Mouse (Mus musculus): ENCODE measurements around the gene Asphd2. TPM values are rescaled to one million over a fixed set of nuclear protein-coding genes. Genes with fewer than 3 reads are reported as not detected.
A peak's percentile ranks its signal among the peaks of the same experiment; 100 is the strongest.

Asphd2 gene
- total and polyA plus RNA-seq, 3 experiments, result 0.16 TPM; not detected in 2

DNA sequence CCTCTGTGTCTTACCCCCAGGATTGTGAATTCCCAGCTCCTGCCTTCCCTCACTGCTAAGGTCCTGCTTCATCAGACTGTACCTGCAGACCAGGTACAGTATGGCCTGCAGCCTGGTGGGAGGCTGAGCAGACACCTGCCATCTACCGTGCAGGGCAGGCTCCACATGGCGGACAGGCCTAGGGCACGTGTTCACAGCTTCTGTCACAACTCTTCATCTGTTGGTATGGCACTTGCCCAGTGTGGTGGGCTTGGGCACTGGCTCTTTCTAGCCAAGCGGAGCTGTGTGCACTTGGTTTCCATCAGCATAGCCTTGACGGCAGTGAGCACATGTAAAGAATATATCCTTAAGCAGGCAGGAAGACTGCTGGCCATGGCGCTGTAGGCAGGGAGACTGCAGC, 27.8 kb downstream of the Asphd2 start:
- no peak for ATAC-seq (ENCODE audit: extremely low read depth, insufficient number of reproducible peaks, low FRiP score, poor library complexity, severe bottlenecking)
- TF ChIP-seq GATA2 (IDR thresholded peaks at IDR 0.05; ENCODE audit: borderline replicate concordance, low read depth, low read length) (no peak), GATA1 (IDR thresholded peaks at IDR 0.05; ENCODE audit: borderline replicate concordance, low read length) (no peak), POLR2AphosphoS5 (IDR thresholded peaks at IDR 0.05; ENCODE audit: insufficient replicate concordance, low read depth, low read length) (no peak), CTCF (IDR thresholded peaks at IDR 0.05; ENCODE audit: low read depth, low read length) (no peak), TAL1 (conservative IDR thresholded peaks at IDR 0.05; ENCODE audit: low read depth, low read length) (no peak)
- Histone ChIP-seq H3K4me3 (ENCODE audit: low read depth, low read length) (no peak overlapping the region), H3K36me3 (replicated peaks) (peaks cover 95% of the 10 kb centered on the region), H3K27me3 (ENCODE audit: insufficient read depth, low read length) (no peaks in the 10 kb centered on the region), H3K4me1 (ENCODE audit: insufficient read depth, low read depth, low read length) (peaks cover 15% of the 10 kb centered on the region; the same call in 1 of the 2 replicates), H3K9me3 (replicated peaks) (peaks cover 6% of the 10 kb centered on the region)
- DNase-seq (ENCODE audit: low spot score), result no peak

DNA sequence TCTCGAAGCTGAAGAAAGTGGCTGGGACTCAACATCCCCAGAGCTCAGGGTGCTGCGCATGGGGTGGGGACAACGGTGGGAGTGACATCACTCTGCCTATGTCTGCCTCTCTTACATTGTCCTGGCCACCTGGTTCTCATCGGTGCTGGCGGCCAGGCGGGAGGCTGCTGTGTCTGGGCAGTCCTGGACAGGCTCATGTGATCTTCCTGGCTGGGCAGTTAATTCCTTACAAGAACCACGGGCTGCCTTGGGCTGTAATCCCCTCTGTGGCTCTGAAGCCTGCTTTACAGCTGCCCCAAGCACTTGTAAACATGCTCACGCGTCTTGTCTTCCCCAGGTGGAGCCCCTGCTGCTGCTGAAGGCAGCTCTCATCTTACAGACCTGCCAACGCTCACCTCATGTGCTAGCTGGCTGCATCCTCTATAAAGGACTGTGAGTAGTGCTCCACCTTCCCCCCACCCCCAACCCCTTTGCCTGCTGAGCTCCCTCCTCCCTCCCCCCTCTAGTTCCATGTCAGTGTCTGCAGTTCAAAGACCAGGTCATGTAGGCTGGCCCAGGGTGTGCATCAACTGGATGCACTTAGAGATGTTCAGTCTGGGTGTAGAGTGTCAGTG, 30.4 kb downstream of the Asphd2 start:
- peaks cover 27% of the 10 kb centered on the region for H3K4me1 ChIP-seq (ENCODE audit: insufficient read depth, low read depth, low read length)
- DNase-seq (ENCODE audit: low spot score) (no peak), ATAC-seq (ENCODE audit: extremely low read depth, insufficient number of reproducible peaks, low FRiP score, poor library complexity, severe bottlenecking) (no peak)
- TF ChIP-seq CTCF (IDR thresholded peaks at IDR 0.05; ENCODE audit: low read depth, low read length) (no peak), TAL1 (conservative IDR thresholded peaks at IDR 0.05; ENCODE audit: low read depth, low read length) (no peak), GATA2 (IDR thresholded peaks at IDR 0.05; ENCODE audit: borderline replicate concordance, low read depth, low read length) (no peak), POLR2AphosphoS5 (IDR thresholded peaks at IDR 0.05; ENCODE audit: insufficient replicate concordance, low read depth, low read length) (no peak), GATA1 (IDR thresholded peaks at IDR 0.05; ENCODE audit: borderline replicate concordance, low read length) (no peak)
- no peaks in the 10 kb centered on the region for H3K27me3 ChIP-seq (ENCODE audit: insufficient read depth, low read length)
- peaks cover 74% of the 10 kb centered on the region for H3K36me3 ChIP-seq (replicated peaks)
- H3K4me3 ChIP-seq (ENCODE audit: low read depth, low read length), result no peak overlapping the region
- H3K9me3 ChIP-seq (replicated peaks), result peaks cover 8% of the 10 kb centered on the region

GRCm38 (mm10) chr5:112360077-112360476, 34.6 kb downstream of the Asphd2 start:
- Histone ChIP-seq H3K27me3 (ENCODE audit: insufficient read depth, low read length) (no peaks in the 10 kb centered on the region), H3K4me1 (ENCODE audit: insufficient read depth, low read depth, low read length) (peaks cover 66% of the 10 kb centered on the region), H3K4me3 (ENCODE audit: low read depth, low read length) (peak overlapping the region; percentile 45; the same call in 1 of the 2 replicates), H3K36me3 (replicated peaks) (peaks cover 78% of the 10 kb centered on the region), H3K9me3 (replicated peaks) (peaks cover 8% of the 10 kb centered on the region)
- no peak for ATAC-seq (ENCODE audit: extremely low read depth, insufficient number of reproducible peaks, low FRiP score, poor library complexity, severe bottlenecking)
- TF ChIP-seq TAL1 (conservative IDR thresholded peaks at IDR 0.05; ENCODE audit: low read depth, low read length) (no peak), CTCF (IDR thresholded peaks at IDR 0.05; ENCODE audit: low read depth, low read length) (no peak), GATA1 (IDR thresholded peaks at IDR 0.05; ENCODE audit: borderline replicate concordance, low read length) (no peak), GATA2 (IDR thresholded peaks at IDR 0.05; ENCODE audit: borderline replicate concordance, low read depth, low read length) (no peak)
- DNase-seq (ENCODE audit: low spot score), result no peak

DNA sequence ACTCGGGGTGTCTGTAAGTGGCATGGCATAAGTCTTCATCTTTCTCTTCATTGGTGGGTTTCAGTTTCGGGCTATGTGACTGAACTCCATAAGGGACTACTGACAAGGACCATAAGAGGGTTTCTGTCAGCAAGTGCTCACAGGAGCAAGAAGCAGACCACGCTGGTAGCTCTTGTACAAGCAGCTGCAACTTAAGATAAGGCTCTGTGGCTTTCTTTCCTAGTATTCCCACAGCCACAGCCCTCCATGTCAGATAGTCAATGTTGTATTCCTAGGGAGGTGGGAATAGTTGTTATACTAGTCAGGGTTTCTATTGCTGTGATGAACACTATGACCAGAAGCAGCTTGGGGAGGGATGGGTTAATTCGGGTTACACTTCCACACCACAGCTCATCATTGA, 35.1 kb downstream of the Asphd2 start:
- no peaks in the 10 kb centered on the region for H3K27me3 ChIP-seq (ENCODE audit: insufficient read depth, low read length)
- ATAC-seq (ENCODE audit: extremely low read depth, insufficient number of reproducible peaks, low FRiP score, poor library complexity, severe bottlenecking) (peak; percentile 88), DNase-seq (ENCODE audit: low spot score) (peak; percentile 83)
- peak overlapping the region; percentile 57; the same call in 1 of the 2 replicates for H3K4me3 ChIP-seq (ENCODE audit: low read depth, low read length)
- H3K9me3 ChIP-seq (replicated peaks), result peaks cover 8% of the 10 kb centered on the region
- H3K36me3 ChIP-seq (replicated peaks), result peaks cover 78% of the 10 kb centered on the region
- H3K4me1 ChIP-seq (ENCODE audit: insufficient read depth, low read depth, low read length), result peaks cover 68% of the 10 kb centered on the region
- TF ChIP-seq POLR2AphosphoS5 (IDR thresholded peaks at IDR 0.05; ENCODE audit: insufficient replicate concordance, low read depth, low read length) (no peak), TAL1 (conservative IDR thresholded peaks at IDR 0.05; ENCODE audit: low read depth, low read length) (peak; percentile 99)

DNA sequence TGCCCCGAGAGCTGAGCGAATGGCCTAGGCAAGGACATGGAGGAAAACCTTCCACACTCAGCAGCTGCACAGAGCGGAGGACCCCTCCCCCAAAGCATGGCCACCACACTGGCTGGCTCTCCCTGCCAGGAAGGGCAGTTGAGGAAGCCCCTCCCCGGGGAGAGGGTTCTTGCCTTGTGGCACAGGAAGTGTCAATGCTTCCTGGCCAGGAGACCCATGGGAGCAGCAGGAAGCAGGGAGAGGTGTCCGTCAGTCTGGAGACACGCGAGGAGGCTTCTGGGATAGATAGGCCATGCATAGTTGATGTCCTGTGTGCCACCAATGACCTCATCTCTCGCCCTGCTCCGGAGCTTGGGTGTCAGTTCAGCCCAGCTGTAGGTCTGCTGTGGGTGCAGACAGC, 38.3 kb downstream of the Asphd2 start:
- Histone ChIP-seq H3K4me3 (ENCODE audit: low read depth, low read length) (no peak overlapping the region), H3K9me3 (replicated peaks) (no peaks in the 10 kb centered on the region), H3K4me1 (ENCODE audit: insufficient read depth, low read depth, low read length) (peaks cover 61% of the 10 kb centered on the region), H3K36me3 (replicated peaks) (peaks cover 80% of the 10 kb centered on the region), H3K27me3 (ENCODE audit: insufficient read depth, low read length) (no peaks in the 10 kb centered on the region)
- TF ChIP-seq GATA2 (IDR thresholded peaks at IDR 0.05; ENCODE audit: borderline replicate concordance, low read depth, low read length) (no peak), POLR2AphosphoS5 (IDR thresholded peaks at IDR 0.05; ENCODE audit: insufficient replicate concordance, low read depth, low read length) (no peak), CTCF (IDR thresholded peaks at IDR 0.05; ENCODE audit: low read depth, low read length) (no peak), GATA1 (IDR thresholded peaks at IDR 0.05; ENCODE audit: borderline replicate concordance, low read length) (no peak), TAL1 (conservative IDR thresholded peaks at IDR 0.05; ENCODE audit: low read depth, low read length) (no peak)
- ATAC-seq (ENCODE audit: extremely low read depth, insufficient number of reproducible peaks, low FRiP score, poor library complexity, severe bottlenecking) (no peak), DNase-seq (ENCODE audit: low spot score) (no peak)

DNA sequence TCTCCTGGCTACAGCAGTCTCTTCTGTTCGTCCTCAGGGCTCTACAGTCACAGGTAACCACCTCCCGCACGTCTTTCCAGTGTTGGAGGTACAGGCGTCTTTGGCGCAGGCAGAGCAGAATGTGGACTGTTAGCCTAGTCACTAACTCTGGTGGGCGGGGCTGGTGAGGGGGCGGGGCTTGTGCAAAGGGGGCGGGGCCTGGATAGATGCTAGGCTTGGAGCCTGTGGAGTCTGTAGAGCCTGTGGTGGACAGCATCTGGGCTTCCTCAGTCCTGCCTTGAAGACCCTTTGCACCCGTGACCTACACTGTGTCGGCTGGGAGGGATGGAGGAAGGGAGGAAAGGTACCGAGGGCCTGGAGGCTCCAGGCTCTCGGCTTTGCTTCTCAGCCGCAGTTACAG, 38.8 kb downstream of the Asphd2 start, which contains the start of gene Gm6583:
Gene Gm6583, minus strand, starts transcription at position 124 of the 400 bp plus-strand sequence.
- DNase-seq (ENCODE audit: low spot score) (no peak), ATAC-seq (ENCODE audit: extremely low read depth, insufficient number of reproducible peaks, low FRiP score, poor library complexity, severe bottlenecking) (no peak)
- H3K36me3 ChIP-seq (replicated peaks), result peaks cover 84% of the 10 kb centered on the region

More for the DNA sequence above, 38.8 kb downstream of the Asphd2 start, which contains the start of gene Gm6583:
- no peak for TF ChIP-seq POLR2AphosphoS5 (IDR thresholded peaks at IDR 0.05; ENCODE audit: insufficient replicate concordance, low read depth, low read length)
- no peak for TF ChIP-seq CTCF (IDR thresholded peaks at IDR 0.05; ENCODE audit: low read depth, low read length)
- TF ChIP-seq GATA2 (IDR thresholded peaks at IDR 0.05; ENCODE audit: borderline replicate concordance, low read depth, low read length), result no peak
- TF ChIP-seq GATA1 (IDR thresholded peaks at IDR 0.05; ENCODE audit: borderline replicate concordance, low read length), result no peak
- TF ChIP-seq TAL1 (conservative IDR thresholded peaks at IDR 0.05; ENCODE audit: low read depth, low read length), result no peak
- H3K4me3 ChIP-seq (ENCODE audit: low read depth, low read length), result no peak within 1 kb of the TSS
- no peaks in the 10 kb centered on the region for H3K9me3 ChIP-seq (replicated peaks)
- peaks cover 63% of the 10 kb centered on the region for H3K4me1 ChIP-seq (ENCODE audit: insufficient read depth, low read depth, low read length)
- H3K27me3 ChIP-seq (ENCODE audit: insufficient read depth, low read length), result no peaks in the 10 kb centered on the region

All from G1E (cell line).